Mouse (Mus musculus) heart, postnatal 36 days (tissue): ENCODE measurements around the gene Sox1. TPM values are rescaled to one million over a fixed set of nuclear protein-coding genes. Genes with fewer than 3 reads are reported as not detected.

Experiments used
- DNase-seq, 2 experiments: peaks; one replicate each; pipeline ENCODE4 v3.0.0; 2021 to 2022
- intact Hi-C: fragments of 180-260 bp; cut with DNase I; formaldehyde crosslinking; loops from one replicate; pipeline ENCODE4 v1.15.1; 2025
- total RNA-seq, 2 experiments: library from RNA; stranded (reverse); gene quantifications; 2 replicates each; pipeline ENCODE4 v1.2.3; 2021

The Sox1 gene
- total RNA-seq, 2 experiments from 2014 or later: not detected

- DNase-seq: no peak
- intact Hi-C loops: no loop called here
Observed at GRCm38 (mm10) chr8:12388390-12389115, 6.5 kb upstream of the Sox1 start.

GRCm38 (mm10) chr8:12389116-12389471 is 6.0 kb upstream of the Sox1 start:
- DNase-seq: no peak
- intact Hi-C loops: no loop called here

- intact Hi-C loops: no loop called here
- DNase-seq: no peak
Observed at GRCm38 (mm10) chr8:12389801-12390639, 5.1 kb upstream of the Sox1 start.

GRCm38 (mm10) chr8:12390640-12391365 is 4.3 kb upstream of the Sox1 start:
- intact Hi-C loops: no loop called here
- no peak for DNase-seq

- intact Hi-C loops: no loop called here
- DNase-seq: no peak
Observed at GRCm38 (mm10) chr8:12391366-12392250, 3.5 kb upstream of the Sox1 start.

- no peak for DNase-seq
- intact Hi-C loops: no loop called here
Observed at GRCm38 (mm10) chr8:12392801-12393200, 2.3 kb upstream of the Sox1 start.

- no peak for DNase-seq
- intact Hi-C loops: no loop called here
Observed at GRCm38 (mm10) chr8:12394385-12395000, 602 bp upstream of the Sox1 start.

- intact Hi-C loops: loop anchor here (5.0 kb wide), 1 partner anchor 166 kb away; no protein-coding TSS in a partner anchor
- DNase-seq: no peak
Observed at GRCm38 (mm10) chr8:12396501-12397345, 1.6 kb downstream of the Sox1 start.

GRCm38 (mm10) chr8:12397346-12397925 is 2.3 kb downstream of the Sox1 start:
- no peak for DNase-seq
- intact Hi-C loops: loop anchor here (5.0 kb wide), 1 partner anchor 165 kb away; no protein-coding TSS in a partner anchor

- intact Hi-C loops: loop anchor here (5.0 kb wide), 1 partner anchor 164 kb away; no protein-coding TSS in a partner anchor
Observed at GRCm38 (mm10) chr8:12398011-12398945, 3.2 kb downstream of the Sox1 start.

GRCm38 (mm10) chr8:12399421-12400205 is 4.5 kb downstream of the Sox1 start:
- intact Hi-C loops: loop anchor here (5.0 to 10.0 kb wide), 2 partner anchors 163 to 395 kb away; no protein-coding TSS in a partner anchor
- no peak for DNase-seq

More at GRCm38 (mm10) chr8:12398011-12398945, 3.2 kb downstream of the Sox1 start:
- no peak for DNase-seq

- intact Hi-C loops: loop anchor here (10.0 kb wide), 1 partner anchor 394 kb away; no protein-coding TSS in a partner anchor
- no peak for DNase-seq
Observed at GRCm38 (mm10) chr8:12400611-12401390, 5.7 kb downstream of the Sox1 start.

- intact Hi-C loops: loop anchor here (10.0 kb wide), 1 partner anchor 393 kb away; no protein-coding TSS in a partner anchor
- DNase-seq: no peak
Observed at GRCm38 (mm10) chr8:12401391-12402270, 6.5 kb downstream of the Sox1 start.

GRCm38 (mm10) chr8:12402709-12403108 is 7.6 kb downstream of the Sox1 start:
- intact Hi-C loops: loop anchor here (10.0 kb wide), 1 partner anchor 392 kb away; no protein-coding TSS in a partner anchor
- no peak for DNase-seq
